Mouse (Mus musculus) neural tube, embryonic 14.5 days (tissue): ENCODE results near the gene Ssh2. TPM values are rescaled to one million over a fixed set of nuclear protein-coding genes. Genes with fewer than 3 reads are reported as not detected.

Experiments
- ATAC-seq: fragments of 200-750 bp; cut with Nextera tagmentation; 2 replicates; pipeline ENCODE4 v1.8.0; 2017; ENCODE audit warnings: low read depth, mild to moderate bottlenecking, moderate TSS enrichment, moderate library complexity
- H3K27ac ChIP-seq: fragments of 300-500 bp; sonication (generic); 2 replicates; pipeline ENCODE4 v1.5.1; 2014; ENCODE audit warnings: low read depth, mild to moderate bottlenecking, control low read depth, low read length, moderate library complexity, mixed read lengths
- H3K27me3 ChIP-seq: fragments of 300-500 bp; sonication (generic); 2 replicates; pipeline ENCODE4 v1.6.1; 2014; ENCODE audit warnings: low read length; ENCODE audit not compliant: control insufficient read depth, insufficient read depth
- H3K36me3 ChIP-seq: fragments of 300-500 bp; sonication (generic); 2 replicates; pipeline ENCODE4 v1.6.1; 2014; ENCODE audit warnings: low read length, mixed read lengths; ENCODE audit not compliant: control insufficient read depth, insufficient read depth
- H3K4me1 ChIP-seq: fragments of 300-500 bp; sonication (generic); 2 replicates; pipeline ENCODE4 v1.6.1; 2014; ENCODE audit warnings: low read length; ENCODE audit not compliant: control insufficient read depth, insufficient read depth
- H3K4me2 ChIP-seq: fragments of 300-500 bp; sonication (generic); 2 replicates; pipeline ENCODE4 v1.6.1; 2014; ENCODE audit warnings: mild to moderate bottlenecking, low read depth, low read length, control low read depth
- H3K4me3 ChIP-seq: fragments of 300-500 bp; sonication (generic); 2 replicates; pipeline ENCODE4 v1.5.1; 2014; ENCODE audit warnings: low read depth, low read length, control low read depth, mixed read lengths
- H3K9ac ChIP-seq: fragments of 300-500 bp; sonication (generic); replicated peaks from 2 replicates; pipeline ENCODE4 v1.6.1; 2014; ENCODE audit warnings: low read depth, mild to moderate bottlenecking, control low read depth, low read length, mixed read lengths
- H3K9me3 ChIP-seq: fragments of 300-500 bp; sonication (generic); 2 replicates; pipeline ENCODE4 v1.6.1; 2016; ENCODE audit warnings: low read length; ENCODE audit not compliant: control insufficient read depth
- WGBS: fragments of 180-500 bp; shearing (Covaris S2); extraction: QIAGEN DNeasy Blood & Tissue Kit; methylation state at CpG from one replicate; pipeline ENCODE4 v1.1.7; 2014; 5-methylcytosine and 5-hydroxymethylcytosine counted together
- polyA plus RNA-seq: library from polyadenylated mRNA; unstranded; fragments of >200 nt; fragmentation: Nextera tagmentation; extraction: Ambion mirVana; gene quantifications from 2 replicates; pipeline ENCODE4 v1.2.1, GENCODE M21; 2014

The Ssh2 gene
- polyA plus RNA-seq, 1 experiment from 2014 or later: 21.9 TPM

- no peak overlapping the region for H3K4me3 ChIP-seq
- H3K36me3 ChIP-seq: peaks cover 52% of the 10 kb centered on the region
- H3K9ac ChIP-seq: no peak overlapping the region
- no peaks in the 10 kb centered on the region for H3K9me3 ChIP-seq
- no peaks in the 10 kb centered on the region for H3K27me3 ChIP-seq
- ATAC-seq: no peak
- H3K4me2 ChIP-seq: no peak overlapping the region
- no peak overlapping the region for H3K27ac ChIP-seq
- 0 out of 2 replicates have a peak, but pooled peaks cover 4% of the 10 kb centered on the region for H3K4me1 ChIP-seq
- 92% methylated on average over 6 of the region's 6 CpGs for WGBS
Measured at GRCm38 (mm10) chr11:77506941-77507340, 290.9 kb downstream of the Ssh2 start.

- Histone ChIP-seq H3K4me1 (0 out of 2 replicates have a peak, but pooled peaks cover 4% of the 10 kb centered on the region), H3K27ac (no peak overlapping the region), H3K4me2 (no peak overlapping the region), H3K27me3 (no peaks in the 10 kb centered on the region), H3K36me3 (peaks cover 52% of the 10 kb centered on the region), H3K4me3 (no peak overlapping the region), H3K9me3 (no peaks in the 10 kb centered on the region), H3K9ac (no peak overlapping the region)
- peak; percentile 31; the same call in 1 of the 2 replicates for ATAC-seq
- WGBS: 77% methylated on average over 4 of the region's 4 CpGs
Measured at GRCm38 (mm10) chr11:77507426-77507825, 291.3 kb downstream of the Ssh2 start.

- peaks cover 43% of the 10 kb centered on the region for H3K36me3 ChIP-seq
- no peaks in the 10 kb centered on the region for H3K27me3 ChIP-seq
- H3K9me3 ChIP-seq: no peaks in the 10 kb centered on the region
- peak overlapping the region; percentile 55 for H3K4me2 ChIP-seq
- peak; percentile 50; the same call in 1 of the 2 replicates for ATAC-seq
- H3K4me3 ChIP-seq: peak overlapping the region; percentile 21
- H3K9ac ChIP-seq: peak overlapping the region; percentile 50; the same call in 1 of the 2 replicates
- 20% methylated on average over 49 of the region's 49 CpGs for whole genome bisulfite sequencing
- H3K4me1 ChIP-seq: 0 out of 2 replicates have a peak, but pooled peaks cover 4% of the 10 kb centered on the region
- H3K27ac ChIP-seq: no peak overlapping the region
Measured at GRCm38 (mm10) chr11:77508068-77509021, 292.3 kb downstream of the Ssh2 start.

Other genes with a start within 250 kb of the Ssh2 start
- 0.66 and 0.94 TPM in 2 replicates for gene Slc6a4, start 217.7 kb upstream of the Ssh2 start, polyA plus RNA-seq
- gene Nsrp1, start 137.9 kb upstream of the Ssh2 start, polyA plus RNA-seq: 50.3 and 50.6 TPM in 2 replicates
- gene Efcab5, start 27.3 kb upstream of the Ssh2 start, polyA plus RNA-seq: 0.55 and 1.4 TPM in 2 replicates
- gene Coro6, start 246.1 kb downstream of the Ssh2 start, polyA plus RNA-seq: 0.27 and 0.83 TPM in 2 replicates